Mouse (Mus musculus) ovary, postnatal 10 days (tissue): ENCODE results near the gene Cdca3.
"Not testable (repeated sequence)": the region's sequence is repeated elsewhere in the genome, so short reads cannot be mapped to it uniquely, and the experiment has no call there.

Experiments used
- DNase-seq: peaks from one replicate; pipeline ENCODE4 v3.0.0; 2022; ENCODE audit warnings: low spot score

Cdca3 gene

DNA sequence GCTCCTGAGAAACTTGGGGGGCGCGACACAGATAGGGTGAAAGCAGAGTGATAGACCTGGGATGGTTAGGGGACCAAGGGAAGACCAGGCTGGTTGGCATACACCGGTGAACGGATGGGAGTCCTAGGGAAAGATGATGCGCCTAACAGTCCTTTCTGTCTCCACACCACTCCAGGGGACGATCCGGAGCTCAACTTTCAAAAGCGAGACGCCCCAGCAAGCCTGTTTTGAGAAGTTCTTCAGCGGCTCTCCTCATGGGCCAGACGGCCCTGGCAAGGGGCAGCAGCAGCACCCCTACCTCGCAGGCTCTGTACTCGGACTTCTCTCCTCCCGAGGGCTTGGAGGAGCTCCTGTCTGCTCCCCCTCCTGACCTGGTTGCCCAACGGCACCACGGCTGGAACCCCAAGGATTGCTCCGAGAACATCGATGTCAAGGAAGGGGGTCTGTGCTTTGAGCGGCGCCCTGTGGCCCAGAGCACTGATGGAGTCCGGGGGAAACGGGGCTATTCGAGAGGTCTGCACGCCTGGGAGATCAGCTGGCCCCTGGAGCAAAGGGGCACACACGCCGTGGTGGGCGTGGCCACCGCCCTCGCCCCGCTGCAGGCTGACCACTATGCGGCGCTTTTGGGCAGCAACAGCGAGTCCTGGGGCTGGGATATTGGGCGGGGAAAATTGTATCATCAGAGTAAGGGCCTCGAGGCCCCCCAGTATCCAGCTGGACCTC is 20.1 kb upstream of the Cdca3 start:
- peak; percentile 68 for DNase-seq

- no peak for DNase-seq
These were observed 19.4 kb upstream of the Cdca3 start for GRCm38 (mm10) chr6:124809775-124810538.

GRCm38 (mm10) chr6:124810566-124811402 is 18.6 kb upstream of the Cdca3 start:
- not testable (repeated sequence) for DNase-seq

DNA sequence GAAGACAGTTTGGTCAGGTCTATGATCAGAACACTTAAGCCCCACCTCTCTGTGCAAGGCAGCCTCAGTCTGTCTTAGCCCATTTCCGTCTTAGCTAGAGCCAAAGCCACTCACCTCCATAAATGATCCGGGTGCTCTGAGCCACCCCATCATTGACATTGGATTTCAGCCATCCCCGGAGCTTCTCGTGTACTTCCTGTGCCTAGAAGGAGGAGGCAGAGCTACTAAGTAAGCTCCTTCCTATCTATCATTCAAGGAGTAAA is 18.0 kb upstream of the Cdca3 start:
- DNase-seq, result no peak

- no peak for DNase-seq
These were observed 17.4 kb upstream of the Cdca3 start for GRCm38 (mm10) chr6:124811701-124812560.

DNA sequence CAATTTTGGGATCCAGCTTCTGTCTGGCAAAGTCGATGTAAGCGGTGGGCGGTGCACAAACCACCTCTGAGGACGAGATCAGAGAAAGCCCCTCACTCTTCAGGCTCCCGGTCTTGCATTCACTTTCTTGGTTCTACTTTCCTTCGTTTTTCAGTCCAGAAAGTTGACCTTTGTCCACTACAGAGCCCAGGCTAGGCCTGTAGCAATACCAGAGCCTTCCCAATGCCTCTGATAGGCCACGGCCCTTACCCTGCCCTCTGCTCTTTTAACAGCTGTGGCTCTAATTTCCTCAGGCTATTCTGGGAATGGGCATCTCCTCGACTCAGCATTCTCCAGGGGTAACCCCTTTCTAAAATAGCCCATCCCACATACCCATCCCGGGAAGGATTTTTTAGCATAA is 16.5 kb upstream of the Cdca3 start:
- DNase-seq, result no peak

- no peak for DNase-seq
These were observed 15.9 kb upstream of the Cdca3 start for GRCm38 (mm10) chr6:124813496-124813895.

GRCm38 (mm10) chr6:124813933-124814332 is 15.4 kb upstream of the Cdca3 start, which contains the start of gene Tpi1:
Tpi1 (minus strand) TSS chr6:124814296.
- DNase-seq, result peak; percentile 80

- no peak for DNase-seq
These were observed 14.9 kb upstream of the Cdca3 start for GRCm38 (mm10) chr6:124814448-124814847.

DNA sequence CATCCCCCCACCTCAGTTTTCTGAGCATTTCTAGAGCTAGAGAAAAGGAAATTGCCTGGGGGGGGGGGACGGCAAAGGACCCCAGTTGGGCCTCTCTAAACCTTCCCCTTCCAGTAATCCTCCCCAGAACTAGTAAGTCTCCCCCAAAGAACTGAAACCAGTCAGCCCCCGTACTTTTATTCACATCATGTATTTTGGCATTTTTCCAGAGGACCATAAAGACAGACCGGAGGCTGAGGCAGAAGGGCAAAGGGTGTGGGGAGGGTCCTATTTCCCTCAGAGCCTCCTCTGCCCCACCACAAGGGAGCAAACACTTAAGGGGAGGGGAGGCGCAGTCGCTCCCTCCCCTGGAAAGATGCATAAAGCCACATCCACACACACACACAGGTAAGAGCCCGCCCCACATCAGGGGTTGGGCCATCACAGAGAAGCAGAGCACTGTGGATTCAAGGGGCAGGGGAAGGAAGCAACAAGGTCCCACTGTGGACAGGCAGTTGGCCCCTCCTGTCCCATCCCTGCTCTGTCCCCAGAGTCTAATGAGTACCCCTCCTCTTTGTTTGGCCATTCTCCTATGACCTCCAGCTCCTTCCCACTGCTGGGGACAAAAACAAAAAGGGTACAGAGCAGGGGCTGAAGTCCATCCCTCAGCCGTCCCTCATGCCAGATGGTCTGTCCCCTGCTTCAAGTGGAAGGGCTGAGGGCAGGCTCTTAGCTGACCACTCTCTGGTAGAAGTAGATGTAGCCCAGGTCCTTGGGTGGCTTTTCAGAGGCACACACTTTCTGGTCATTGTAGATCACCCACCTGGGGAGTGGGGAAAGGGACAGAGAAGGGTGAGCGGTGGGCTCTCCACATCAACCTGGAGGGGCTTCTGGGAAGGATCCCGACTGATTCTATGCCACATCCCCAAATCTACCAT is 14.2 kb upstream of the Cdca3 start:
- DNase-seq, result no peak

GRCm38 (mm10) chr6:124816611-124817010 is 12.7 kb upstream of the Cdca3 start:
- DNase-seq, result no peak

- no peak for DNase-seq
These were observed 12.2 kb upstream of the Cdca3 start for GRCm38 (mm10) chr6:124817125-124817524.

GRCm38 (mm10) chr6:124817563-124817962 is 11.8 kb upstream of the Cdca3 start:
- DNase-seq, result no peak

GRCm38 (mm10) chr6:124817971-124818370 is 11.4 kb upstream of the Cdca3 start:
- no peak for DNase-seq

GRCm38 (mm10) chr6:124820891-124821290 is 8.5 kb upstream of the Cdca3 start:
- DNase-seq, result no peak

DNA sequence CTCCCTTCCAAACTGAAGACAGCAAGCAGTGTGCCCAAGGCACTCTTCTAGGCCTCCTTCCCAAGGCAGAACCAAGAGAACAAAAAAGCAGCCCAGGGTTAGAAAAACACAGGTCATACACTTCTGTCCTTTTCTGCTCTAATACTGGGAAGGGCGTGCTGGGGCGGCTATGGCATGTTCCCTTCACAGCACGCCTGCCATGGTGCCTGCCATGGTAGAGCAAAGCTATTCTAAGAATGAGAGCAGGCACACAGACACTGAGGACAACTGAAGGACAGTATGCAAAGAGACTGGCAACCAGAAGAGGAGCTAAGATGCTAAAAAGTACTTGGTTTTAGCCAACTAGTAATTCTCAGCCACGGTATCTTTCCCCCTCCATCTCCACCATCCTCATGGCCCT is 7.3 kb upstream of the Cdca3 start:
- DNase-seq, result no peak

- no peak for DNase-seq
These were observed 1.2 kb upstream of the Cdca3 start for GRCm38 (mm10) chr6:124828101-124828592.

DNA sequence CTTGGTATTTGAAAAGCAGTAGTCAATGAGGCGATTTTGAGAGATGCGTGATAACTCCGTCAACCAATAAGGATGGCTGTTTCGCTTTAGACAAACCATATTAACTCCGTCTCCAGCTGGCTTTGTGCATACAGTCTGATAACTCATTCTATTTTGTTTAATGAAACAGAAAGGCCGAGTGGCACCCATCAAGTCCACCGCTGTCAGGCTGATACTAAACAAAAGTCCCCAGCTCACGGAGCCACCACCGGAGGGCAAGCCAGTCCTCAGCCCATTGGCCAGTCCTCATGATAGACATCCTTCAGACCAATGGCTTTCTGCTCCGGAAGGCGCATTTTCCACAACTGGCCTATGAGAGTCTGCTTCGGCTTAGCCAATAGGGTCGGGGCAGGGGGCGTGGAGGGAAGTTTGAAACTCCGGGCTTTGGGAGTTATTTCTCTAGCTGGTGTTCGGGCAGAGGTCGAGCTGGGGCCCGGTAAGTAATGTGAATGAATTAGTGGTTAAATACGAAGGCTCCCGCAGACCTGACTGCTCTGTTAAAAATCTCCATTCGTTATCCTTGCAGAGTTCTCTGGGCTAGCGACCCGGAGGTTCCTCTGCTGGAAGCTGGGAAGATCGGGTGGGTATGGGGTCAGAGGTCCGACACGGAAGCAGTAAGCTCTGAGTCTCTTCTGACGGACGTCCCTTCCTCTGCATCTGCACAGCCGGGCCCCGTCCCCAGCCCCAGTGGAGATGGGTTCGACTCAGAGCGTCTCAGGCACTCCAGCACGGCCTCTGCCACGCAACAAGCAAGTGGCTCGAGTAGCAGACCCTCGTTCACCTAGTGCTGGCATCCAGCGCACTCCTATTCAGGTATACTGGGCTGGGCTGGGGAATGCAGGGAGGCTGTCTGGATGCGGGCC is 703 bp downstream of the Cdca3 start:
- peak; percentile 85 for DNase-seq

GRCm38 (mm10) chr6:124831199-124831598 is 1.9 kb downstream of the Cdca3 start:
- not testable (repeated sequence) for DNase-seq
